Mouse (Mus musculus) liver, adult 2 months (tissue): ENCODE results near the gene Tmem120a.

Experiments used
- CTCF ChIP-seq: fragments of 200-500 bp; IDR thresholded peaks from 2 replicates; pipeline ENCODE4 v1.5.1; 2011; ENCODE audit warnings: low read depth, low read length, control low read depth
- POLR2A ChIP-seq: fragments of 200-500 bp; IDR thresholded peaks from 2 replicates; pipeline ENCODE4 v1.6.1; 2011; ENCODE audit warnings: low read length, control low read depth; ENCODE audit not compliant: insufficient read depth; ENCODE audit errors: extremely low read depth

DNA sequence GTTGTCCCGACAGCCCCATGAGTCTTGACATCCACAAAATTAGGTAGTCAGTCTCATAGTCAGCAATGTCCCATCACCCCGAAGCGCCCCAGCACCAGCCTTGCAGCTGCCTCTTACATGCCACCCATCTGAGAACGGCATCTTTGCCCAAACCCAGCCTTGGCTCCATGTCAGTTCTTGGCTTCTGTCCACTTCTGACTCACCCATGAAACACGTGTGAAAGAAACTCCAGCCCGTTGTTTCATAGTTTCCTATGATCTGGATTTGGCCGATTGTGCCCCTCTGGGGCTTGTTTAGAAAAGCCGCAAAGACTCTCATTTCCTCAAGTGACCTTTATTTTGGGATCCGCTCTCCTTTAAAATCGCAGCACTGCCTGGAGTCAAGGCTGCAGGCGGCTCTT is 22.1 kb downstream of the Tmem120a start:
- no peak for TF ChIP-seq CTCF
- TF ChIP-seq POLR2A, result no peak
